Mouse (Mus musculus) embryonic facial prominence, embryonic 15.5 days (tissue): Measurements from ENCODE around the gene Crat. TPM values are rescaled to one million over a fixed set of nuclear protein-coding genes. Genes with fewer than 3 reads are reported as not detected.
A peak's percentile ranks its signal among the peaks of the same experiment; 100 is the strongest.

Experiments used
- ATAC-seq: fragments of 200-750 bp; cut with Nextera tagmentation; 2 replicates; pipeline ENCODE4 v1.8.0; 2017; ENCODE audit warnings: low read depth, moderate TSS enrichment; ENCODE audit not compliant: insufficient number of reproducible peaks, low FRiP score, low TSS enrichment
- H3K27ac ChIP-seq: fragments of 300-500 bp; sonication (generic); replicated peaks from 2 replicates; pipeline ENCODE4 v1.5.1; 2015; ENCODE audit warnings: mild to moderate bottlenecking, inconsistent platforms
- H3K27me3 ChIP-seq: fragments of 300-500 bp; sonication (generic); 2 replicates; pipeline ENCODE4 v1.6.1; 2015; ENCODE audit warnings: inconsistent platforms
- H3K36me3 ChIP-seq: fragments of 300-500 bp; sonication (generic); 2 replicates; pipeline ENCODE4 v1.6.1; 2015; ENCODE audit warnings: mild to moderate bottlenecking, inconsistent platforms
- H3K4me1 ChIP-seq: fragments of 300-500 bp; sonication (generic); 2 replicates; pipeline ENCODE4 v1.6.1; 2015; ENCODE audit warnings: inconsistent platforms
- H3K4me2 ChIP-seq: fragments of 300-500 bp; sonication (generic); replicated peaks from 2 replicates; pipeline ENCODE4 v1.6.1; 2015; ENCODE audit warnings: mild to moderate bottlenecking, inconsistent platforms
- H3K4me3 ChIP-seq: fragments of 300-500 bp; sonication (generic); replicated peaks from 2 replicates; pipeline ENCODE4 v1.5.1; 2015; ENCODE audit warnings: mild to moderate bottlenecking, inconsistent platforms
- H3K9ac ChIP-seq: fragments of 300-500 bp; sonication (generic); 2 replicates; pipeline ENCODE4 v1.6.1; 2015; ENCODE audit warnings: inconsistent platforms
- H3K9me3 ChIP-seq: fragments of 300-500 bp; sonication (generic); replicated peaks from 2 replicates; pipeline ENCODE4 v1.6.1; 2016; ENCODE audit warnings: inconsistent platforms
- WGBS: fragments of 180-500 bp; shearing (Covaris S2); methylation state at CpG from one replicate; pipeline ENCODE4 v1.1.7; 2015; 5-methylcytosine and 5-hydroxymethylcytosine counted together
- polyA plus RNA-seq: library from polyadenylated mRNA; unstranded; fragments of >200 nt; fragmentation: Nextera tagmentation; extraction: Ambion mirVana; gene quantifications from 2 replicates; pipeline ENCODE4 v1.2.1, GENCODE M21; 2015

Crat gene
- polyA plus RNA-seq = 29.4 and 32.1 TPM in 2 replicates

DNA sequence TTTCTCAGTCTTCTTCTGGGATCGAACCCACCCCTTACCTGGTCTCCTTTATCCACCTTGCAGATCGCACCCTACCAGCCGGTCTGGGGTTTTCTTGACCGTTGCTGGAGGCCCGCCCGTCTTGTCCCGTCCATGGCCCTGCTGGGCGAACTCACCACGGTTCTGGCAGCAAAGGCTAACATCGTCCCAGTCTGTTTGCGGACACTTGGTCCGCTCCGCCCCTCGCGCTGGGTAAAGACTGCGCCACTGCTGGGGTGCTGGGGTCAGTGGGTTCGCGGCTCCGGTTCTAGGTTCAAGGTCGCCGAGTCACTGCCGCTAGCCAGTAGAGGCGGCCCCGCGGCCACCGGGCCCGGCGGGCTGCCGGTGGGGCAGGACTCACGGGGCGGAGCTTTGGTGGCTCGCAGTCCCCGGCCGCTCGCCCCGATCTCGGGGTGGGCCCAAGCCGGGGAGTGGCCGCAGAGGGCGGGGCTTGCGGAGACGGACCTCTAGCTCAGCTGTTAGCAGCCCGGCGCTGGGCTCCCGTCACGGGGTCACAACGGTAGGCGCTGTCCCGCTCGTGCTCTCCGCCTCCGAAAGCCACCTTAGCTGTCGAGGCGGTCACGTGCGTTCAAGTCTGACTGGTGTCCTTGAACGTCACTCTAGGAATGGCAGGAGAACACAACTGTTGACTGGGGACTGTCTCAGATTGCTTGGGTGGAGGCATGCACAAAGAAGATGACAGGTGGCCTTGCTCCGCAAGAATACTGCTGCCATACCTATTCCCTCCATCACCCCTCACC, at the start of gene Crat:
Gene Crat, minus strand, starts transcription at position 657 of the 779 bp plus-strand sequence.
- Histone ChIP-seq H3K27ac (peak within 1 kb of the TSS; percentile 98), H3K4me1 (peaks cover 41% of the 10 kb centered on the region), H3K4me2 (peak within 1 kb of the TSS; percentile 82), H3K4me3 (peak within 1 kb of the TSS; percentile 89), H3K9me3 (no peaks in the 10 kb centered on the region), H3K36me3 (peaks cover 5% of the 10 kb centered on the region; the same call in 1 of the 2 replicates), H3K27me3 (no peaks in the 10 kb centered on the region), H3K9ac (peak within 1 kb of the TSS; percentile 88)
- ATAC-seq = peak; percentile 90
- under 1% methylated on average over 58 of the region's 58 CpGs for WGBS

DNA sequence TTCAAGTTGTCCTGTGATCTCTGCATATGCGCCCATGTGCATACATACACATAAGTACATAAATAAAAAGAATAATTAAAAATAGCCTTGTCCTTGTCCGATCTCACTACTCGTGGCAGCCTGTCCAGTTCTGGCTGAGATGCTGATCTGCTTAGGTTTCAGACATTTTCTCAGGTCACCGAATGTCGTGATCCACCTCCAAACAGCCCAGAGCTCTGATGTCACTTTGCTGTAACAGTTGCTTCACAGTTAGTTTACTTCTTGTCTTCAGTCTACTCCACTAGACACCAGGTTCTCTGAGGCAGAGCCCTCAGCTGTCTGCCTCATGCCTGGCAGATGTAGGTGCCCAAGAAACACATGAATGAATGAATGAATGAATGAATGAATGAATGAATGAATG, 48.8 kb upstream of the Crat start:
- H3K27me3 ChIP-seq = no peaks in the 10 kb centered on the region
- H3K9ac ChIP-seq = no peak overlapping the region
- H3K4me3 ChIP-seq = peak overlapping the region; percentile 37
- 54% methylated on average over 5 of the region's 5 CpGs for WGBS
- no peak for ATAC-seq
- peak overlapping the region; percentile 85 for H3K27ac ChIP-seq
- H3K9me3 ChIP-seq = no peaks in the 10 kb centered on the region
- H3K36me3 ChIP-seq = no peaks in the 10 kb centered on the region
- H3K4me1 ChIP-seq = peaks cover 39% of the 10 kb centered on the region
- peak overlapping the region; percentile 56 for H3K4me2 ChIP-seq

GRCm38 (mm10) chr2:30463904-30464330, 48.3 kb upstream of the Crat start:
- Histone ChIP-seq H3K36me3 (0 out of 2 replicates have a peak, but pooled peaks cover 5% of the 10 kb centered on the region), H3K27me3 (no peaks in the 10 kb centered on the region), H3K4me2 (peak overlapping the region; percentile 56), H3K4me1 (peaks cover 35% of the 10 kb centered on the region), H3K9me3 (no peaks in the 10 kb centered on the region), H3K4me3 (peak overlapping the region; percentile 37), H3K27ac (peak overlapping the region; percentile 85), H3K9ac (peak overlapping the region; percentile 19; the same call in 1 of the 2 replicates)
- peak; percentile 84 for ATAC-seq
- under 1% methylated on average over 9 of the region's 9 CpGs for WGBS

DNA sequence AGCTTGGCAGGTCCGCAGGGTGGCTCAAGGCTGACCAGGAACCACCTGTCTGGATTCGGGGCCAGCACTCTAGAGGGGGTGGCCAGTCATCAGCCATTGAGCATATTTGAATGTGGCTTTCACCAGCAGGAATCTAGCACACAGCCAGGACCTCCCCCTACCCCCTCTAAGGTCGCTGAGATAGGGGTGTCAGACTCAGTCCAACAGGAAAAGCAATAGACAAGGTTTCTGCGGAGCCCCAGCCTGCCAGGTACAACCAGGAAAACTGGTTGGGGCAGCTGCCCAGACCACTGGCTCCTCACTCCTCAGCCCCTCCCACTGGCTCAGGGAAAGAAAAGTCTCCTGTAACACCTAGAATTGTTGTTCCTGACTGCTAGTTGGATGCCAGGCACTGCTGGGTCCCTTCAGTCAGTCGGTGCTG, 47.7 kb upstream of the Crat start:
- peaks cover 31% of the 10 kb centered on the region for H3K4me1 ChIP-seq
- WGBS = 19% methylated on average over 5 of the region's 5 CpGs
- no peaks in the 10 kb centered on the region for H3K9me3 ChIP-seq
- peak; percentile 29; the same call in 1 of the 2 replicates for ATAC-seq
- H3K36me3 ChIP-seq = 0 out of 2 replicates have a peak, but pooled peaks cover 6% of the 10 kb centered on the region
- no peak overlapping the region for H3K9ac ChIP-seq
- H3K4me2 ChIP-seq = peak overlapping the region; percentile 56
- H3K27me3 ChIP-seq = no peaks in the 10 kb centered on the region
- H3K27ac ChIP-seq = peak overlapping the region; percentile 85
- H3K4me3 ChIP-seq = peak overlapping the region; percentile 37

- no peak overlapping the region for H3K27ac ChIP-seq
- ATAC-seq = no peak
- H3K27me3 ChIP-seq = no peaks in the 10 kb centered on the region
- H3K4me2 ChIP-seq = no peak overlapping the region
- H3K36me3 ChIP-seq = 0 out of 2 replicates have a peak, but pooled peaks cover 6% of the 10 kb centered on the region
- no peak overlapping the region for H3K4me3 ChIP-seq
- peaks cover 26% of the 10 kb centered on the region for H3K4me1 ChIP-seq
- H3K9ac ChIP-seq = no peak overlapping the region
- no peaks in the 10 kb centered on the region for H3K9me3 ChIP-seq
- 88% methylated on average over 6 of the region's 6 CpGs for WGBS
These were observed 43.6 kb upstream of the Crat start for GRCm38 (mm10) chr2:30459241-30459640.

DNA sequence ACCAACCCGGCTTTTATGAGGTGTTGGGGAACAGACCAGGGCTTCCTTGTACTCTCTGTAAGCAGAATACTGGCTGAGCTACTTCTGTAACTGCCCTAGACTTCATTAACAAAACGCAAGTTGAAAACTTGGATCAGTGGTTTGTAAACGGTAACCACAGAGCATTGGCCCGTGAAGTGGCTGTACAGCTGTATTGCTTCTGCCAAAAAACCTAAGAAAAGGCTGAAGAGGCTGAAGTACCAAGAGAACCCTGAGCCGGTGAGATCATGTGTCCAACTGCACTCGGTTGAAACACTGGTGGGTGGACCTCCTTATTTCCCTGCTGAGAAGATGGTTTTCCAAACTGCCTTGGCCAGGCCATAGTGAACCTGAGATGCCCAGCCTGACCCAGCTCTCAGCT, 42.7 kb upstream of the Crat start:
- 72% methylated on average over 6 of the region's 6 CpGs for WGBS
- ATAC-seq = no peak

DNA sequence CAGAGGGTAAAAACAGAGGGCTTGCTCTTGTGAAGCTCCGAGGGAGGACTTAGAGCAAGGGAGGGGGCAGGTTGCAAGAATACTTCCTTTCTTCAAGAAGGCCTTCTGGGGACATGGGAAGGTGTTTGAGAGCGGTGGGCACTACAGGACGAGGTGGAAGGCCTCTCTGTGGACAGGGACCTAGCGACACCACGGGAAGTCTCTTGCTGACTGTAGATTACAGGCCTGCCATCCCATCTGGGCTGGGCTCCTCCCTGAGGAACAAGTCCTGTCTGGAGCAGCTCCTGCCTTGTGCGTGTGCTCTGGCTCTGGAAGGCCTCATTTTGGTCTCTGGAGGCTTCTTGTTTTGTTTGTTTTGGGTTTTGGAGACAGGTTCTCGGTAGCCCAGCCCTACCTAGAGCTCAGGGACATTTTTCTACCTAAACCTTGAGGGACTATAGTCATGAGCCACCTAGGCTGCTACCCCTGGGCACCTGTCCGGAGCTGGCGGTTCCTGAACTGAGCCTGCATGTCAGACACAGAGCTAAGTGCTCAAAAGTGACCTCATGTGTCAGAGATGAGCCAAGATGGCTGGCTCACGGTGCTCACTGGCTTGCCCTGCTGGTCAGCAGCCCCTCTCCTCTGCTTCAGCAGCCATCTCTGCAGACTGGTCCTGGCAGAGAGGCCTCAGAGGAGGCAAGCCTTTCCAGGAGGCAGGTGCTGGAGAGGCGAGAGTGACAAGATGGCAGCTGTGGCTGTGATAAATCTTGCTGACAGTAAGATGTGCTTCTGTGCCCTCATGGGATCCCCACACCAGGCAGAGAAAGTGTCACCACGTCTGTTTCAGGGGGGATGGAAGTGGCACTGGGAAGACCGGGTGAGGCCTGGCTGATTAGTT, 40.7 kb upstream of the Crat start:
- no peak overlapping the region for H3K4me2 ChIP-seq
- ATAC-seq = no peak
- H3K9me3 ChIP-seq = no peaks in the 10 kb centered on the region
- H3K4me1 ChIP-seq = peaks cover 12% of the 10 kb centered on the region; the same call in 1 of the 2 replicates
- no peak overlapping the region for H3K9ac ChIP-seq
- H3K4me3 ChIP-seq = no peak overlapping the region
- H3K27ac ChIP-seq = no peak overlapping the region
- WGBS = 67% methylated on average over 13 of the region's 13 CpGs
- no peaks in the 10 kb centered on the region for H3K27me3 ChIP-seq
- 0 out of 2 replicates have a peak, but pooled peaks cover 6% of the 10 kb centered on the region for H3K36me3 ChIP-seq

More for the DNA sequence above, 42.7 kb upstream of the Crat start:
- H3K4me3 ChIP-seq = no peak overlapping the region
- H3K9me3 ChIP-seq = no peaks in the 10 kb centered on the region
- no peak overlapping the region for H3K4me2 ChIP-seq
- 0 out of 2 replicates have a peak, but pooled peaks cover 6% of the 10 kb centered on the region for H3K36me3 ChIP-seq
- H3K27me3 ChIP-seq = no peaks in the 10 kb centered on the region
- peaks cover 17% of the 10 kb centered on the region for H3K4me1 ChIP-seq
- H3K9ac ChIP-seq = no peak overlapping the region
- 0 out of 2 replicates have a peak overlapping the region, but pooled peaks have one; percentile 22 for H3K27ac ChIP-seq

GRCm38 (mm10) chr2:30454587-30454986, 39.0 kb upstream of the Crat start:
- Histone ChIP-seq H3K4me3 (no peak overlapping the region), H3K4me2 (no peak overlapping the region), H3K4me1 (peaks cover 12% of the 10 kb centered on the region; the same call in 1 of the 2 replicates), H3K27me3 (no peaks in the 10 kb centered on the region), H3K9me3 (peaks cover 7% of the 10 kb centered on the region; the same call in 1 of the 2 replicates), H3K27ac (no peak overlapping the region), H3K9ac (no peak overlapping the region), H3K36me3 (peaks cover 21% of the 10 kb centered on the region)
- WGBS = 86% methylated on average over 5 of the region's 5 CpGs
- ATAC-seq = no peak

DNA sequence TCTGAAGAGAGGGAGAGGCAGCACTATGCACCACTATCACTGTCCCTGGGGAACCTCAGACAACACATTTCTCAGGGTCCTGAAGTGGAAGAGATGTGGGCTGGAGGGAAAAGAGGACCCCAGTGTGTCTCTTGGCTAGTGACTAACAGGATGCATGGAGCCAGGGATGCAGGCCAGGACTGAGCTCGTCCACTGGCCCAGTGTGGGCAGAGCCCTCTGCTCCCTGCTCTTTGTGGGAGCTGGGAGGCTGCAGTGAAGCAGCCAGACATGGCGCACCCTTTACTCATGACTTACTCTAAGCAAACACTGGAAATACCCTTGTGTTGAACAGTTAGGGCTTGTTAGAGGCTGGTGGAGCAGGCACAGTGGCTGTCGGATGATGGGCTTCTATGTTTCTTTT, 38.0 kb upstream of the Crat start:
- ATAC-seq = no peak
- 87% methylated on average over 3 of the region's 3 CpGs for WGBS

GRCm38 (mm10) chr2:30451525-30451924, 35.9 kb upstream of the Crat start:
- Histone ChIP-seq H3K27me3 (no peaks in the 10 kb centered on the region), H3K4me3 (no peak overlapping the region), H3K4me2 (no peak overlapping the region), H3K36me3 (peaks cover 34% of the 10 kb centered on the region), H3K9me3 (peaks cover 7% of the 10 kb centered on the region; the same call in 1 of the 2 replicates), H3K9ac (no peak overlapping the region), H3K4me1 (peaks cover 6% of the 10 kb centered on the region; the same call in 1 of the 2 replicates), H3K27ac (no peak overlapping the region)
- 73% methylated on average over 3 of the region's 3 CpGs for WGBS
- ATAC-seq = no peak

More for the DNA sequence above, 38.0 kb upstream of the Crat start:
- H3K27me3 ChIP-seq = no peaks in the 10 kb centered on the region
- no peak overlapping the region for H3K27ac ChIP-seq
- no peak overlapping the region for H3K4me3 ChIP-seq
- no peak overlapping the region for H3K9ac ChIP-seq
- peaks cover 22% of the 10 kb centered on the region for H3K36me3 ChIP-seq
- H3K4me1 ChIP-seq = peaks cover 12% of the 10 kb centered on the region; the same call in 1 of the 2 replicates
- H3K9me3 ChIP-seq = peaks cover 7% of the 10 kb centered on the region; the same call in 1 of the 2 replicates
- H3K4me2 ChIP-seq = no peak overlapping the region
